Mouse (Mus musculus): Measurements from ENCODE around the gene Nupr1. TPM values are rescaled to one million over a fixed set of nuclear protein-coding genes. Genes with fewer than 3 reads are reported as not detected.

Nupr1 gene
- 1.3 TPM for total RNA-seq (2023)

DNA sequence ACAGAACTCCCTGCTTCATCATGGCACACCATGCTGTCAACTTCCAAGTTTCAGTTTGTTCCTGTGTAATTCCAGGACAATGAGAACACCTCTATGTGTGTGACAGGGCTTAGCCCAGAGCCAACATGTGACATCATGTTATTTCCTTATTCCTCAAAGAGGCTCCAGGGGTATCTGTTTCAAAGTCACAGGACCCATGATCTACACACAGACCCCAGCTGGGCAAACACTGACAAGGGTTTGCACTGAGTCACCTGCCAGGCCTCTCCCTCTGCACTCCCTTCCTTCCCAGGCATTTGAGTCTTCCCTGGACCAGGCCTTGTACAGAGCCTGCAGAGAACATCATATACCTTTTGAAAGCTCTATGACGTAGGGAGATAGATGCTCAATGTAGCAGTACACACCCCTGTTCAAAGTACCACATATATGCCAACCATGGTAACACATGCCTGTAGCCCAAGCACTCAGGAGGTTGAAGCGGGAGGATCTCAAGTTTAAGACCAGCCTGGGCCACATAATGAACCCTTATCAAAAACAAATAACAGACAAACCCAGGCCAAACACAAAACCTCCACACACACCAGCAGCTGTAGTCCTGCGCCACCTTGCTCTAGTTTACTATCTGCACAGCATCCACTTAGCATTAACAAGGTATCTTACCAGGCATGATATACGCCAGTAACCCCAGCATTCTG is at the start of gene Nupr1:
Gene Nupr1 (minus strand): TSS at position 38 of the 695 bp plus-strand sequence.

DNA sequence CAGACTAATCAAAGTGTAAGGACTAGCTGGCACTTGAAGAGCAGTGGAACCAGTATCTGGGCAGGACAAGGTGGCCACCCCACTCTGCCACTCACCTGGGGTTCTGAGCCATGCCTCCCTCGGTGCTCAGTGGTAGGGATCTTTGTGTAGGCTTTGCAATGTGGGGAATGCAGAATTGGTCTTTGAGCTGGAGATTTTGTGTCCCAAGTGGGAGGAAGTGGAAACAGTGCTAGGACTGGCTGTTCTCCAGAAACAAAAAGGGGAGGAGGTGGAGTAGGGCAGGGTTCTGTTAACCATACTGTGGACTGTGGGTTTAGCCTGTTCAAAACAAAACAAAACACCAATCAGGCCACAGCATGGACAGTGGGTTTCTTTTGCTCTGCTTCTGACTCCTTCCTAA is 45.5 kb upstream of the Nupr1 start, which contains the start of gene Sult1a1:
Gene Sult1a1 (minus strand): TSS at position 226 of the 400 bp plus-strand sequence.

GRCm38 (mm10) chr7:126649231-126650051 is 18.8 kb upstream of the Nupr1 start, which contains the start of gene Sgf29:
Sgf29 (plus strand) TSS chr7:126649309.

DNA sequence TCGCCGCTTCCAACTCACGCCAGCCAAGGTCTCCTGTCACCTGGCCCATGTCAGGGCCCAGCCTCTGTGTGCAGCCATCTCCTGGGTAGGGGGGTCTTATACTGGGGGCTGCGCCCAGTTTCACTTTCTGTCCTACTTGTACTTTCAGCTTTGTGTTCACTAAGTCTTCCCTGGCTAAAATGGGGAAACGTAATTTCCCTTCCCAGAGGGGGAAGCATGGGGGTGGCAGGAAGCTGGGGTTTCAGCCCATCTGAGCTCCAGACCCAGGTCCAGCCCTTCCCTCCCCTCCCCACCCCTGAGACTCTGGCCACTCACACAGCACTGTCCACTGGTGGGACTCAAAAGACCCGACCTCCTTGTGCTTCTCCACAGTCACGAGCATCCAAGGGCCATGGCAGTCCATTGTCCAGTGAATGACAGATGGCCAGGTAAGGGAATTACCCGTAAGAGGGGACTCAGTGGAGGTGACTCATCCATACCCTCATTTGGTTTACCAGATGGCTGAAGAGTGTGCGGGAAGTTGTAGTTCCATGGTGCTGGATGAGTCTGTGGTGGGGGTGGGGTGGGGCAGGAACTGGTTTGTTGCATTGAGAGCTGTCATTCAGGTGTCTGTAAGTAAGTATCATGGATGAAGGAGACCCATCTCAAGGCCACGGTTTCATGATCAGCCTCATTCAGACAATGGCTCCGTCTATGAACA is 35.6 kb downstream of the Nupr1 start, which contains the start of gene Il27:
Gene Il27 (minus strand): TSS at position 80 of the 700 bp plus-strand sequence.

DNA sequence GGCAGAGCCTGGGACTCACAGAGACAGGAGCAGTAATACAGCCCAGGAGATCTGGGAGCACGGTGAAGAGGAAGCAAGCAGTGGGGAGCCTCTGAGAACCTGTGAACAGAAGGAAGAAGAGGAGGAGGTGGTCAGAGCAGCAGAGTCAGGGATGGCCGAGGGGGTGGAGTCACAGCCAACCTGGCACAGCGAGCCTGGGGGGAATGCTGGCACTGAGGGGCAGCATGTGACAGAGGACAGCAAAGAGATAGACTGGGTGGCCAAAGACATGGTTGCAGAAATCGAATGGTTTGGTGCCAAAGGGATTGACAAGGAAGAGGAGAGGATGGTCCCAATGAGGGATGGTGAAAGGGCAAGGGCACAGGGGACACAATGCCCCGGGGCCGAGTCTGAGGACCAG is 44.9 kb downstream of the Nupr1 start, which contains the start of gene Cln3:
Gene Cln3 (minus strand): TSS at position 101 of the 400 bp plus-strand sequence.

DNA sequence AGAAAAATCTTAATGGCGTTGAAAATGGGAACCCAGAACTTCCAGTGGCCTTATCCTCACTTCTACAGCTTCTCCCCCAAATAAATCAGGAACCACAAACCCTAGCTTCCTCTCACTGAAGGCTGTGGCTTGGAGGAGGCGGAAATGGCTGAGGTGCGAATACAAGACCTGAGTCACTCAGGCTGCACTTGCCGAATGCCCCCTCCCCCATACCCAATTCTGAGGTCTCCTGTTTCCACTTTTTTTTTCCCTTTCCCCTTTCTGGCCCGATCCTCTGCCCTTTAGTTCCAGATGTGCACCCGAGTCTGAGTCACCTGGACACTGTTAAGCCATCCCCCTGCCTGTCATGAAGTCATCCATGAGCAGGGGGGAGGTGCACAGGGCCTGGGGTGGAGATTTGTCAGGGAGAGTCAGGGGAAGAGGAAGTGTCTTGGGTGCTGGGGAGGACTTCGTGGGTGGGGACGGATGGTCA is 46.1 kb downstream of the Nupr1 start, which contains the start of gene Apobr:
Gene Apobr (plus strand): TSS at position 437 of the 472 bp plus-strand sequence.

Other genes starting within 250 kb of the Nupr1 start
- 22.7 TPM for gene Nfatc2ip, start 234.1 kb downstream of the Nupr1 start, total RNA-seq (2023)
- gene Cd19, start 216.0 kb downstream of the Nupr1 start, total RNA-seq (2023), result 42.7 TPM
- gene Rabep2, start 202.1 kb downstream of the Nupr1 start, total RNA-seq (2023), result 35.2 TPM
- gene Atp2a1, start 167.8 kb downstream of the Nupr1 start, total RNA-seq (2023), result 0.86 TPM
- 95.6 TPM for gene Sh2b1, start 155.4 kb downstream of the Nupr1 start, total RNA-seq (2023)
- 49.0 TPM for gene Tufm, start 143.5 kb downstream of the Nupr1 start, total RNA-seq (2023)
- 222 TPM for gene Atxn2l, start 127.4 kb downstream of the Nupr1 start, total RNA-seq (2023)
- gene Eif3c, start 64.5 kb downstream of the Nupr1 start, total RNA-seq (2023), result 131 TPM
- gene Apobr, start 45.9 kb downstream of the Nupr1 start, total RNA-seq (2023), result 6.9 TPM
- gene Cln3, start 45.0 kb downstream of the Nupr1 start, total RNA-seq (2023), result 108 TPM
- not detected for gene Il27, start 35.9 kb downstream of the Nupr1 start, total RNA-seq (2023)
- gene Sgf29, start 18.4 kb upstream of the Nupr1 start, total RNA-seq (2023), result 70.0 TPM
- 0.44 TPM for gene Sult1a1, start 45.6 kb upstream of the Nupr1 start, total RNA-seq (2023)
- gene Bola2, start 64.5 kb upstream of the Nupr1 start, total RNA-seq (2023), result 186 TPM
- 10.8 TPM for gene Slx1b, start 64.9 kb upstream of the Nupr1 start, total RNA-seq (2023)
- gene Coro1a, start 76.9 kb upstream of the Nupr1 start, total RNA-seq (2023), result 1,350 TPM
- 47.4 TPM for gene Mapk3, start 128.7 kb upstream of the Nupr1 start, total RNA-seq (2023)
- gene Gdpd3, start 135.5 kb upstream of the Nupr1 start, total RNA-seq (2023), result 5.8 TPM
- 256 TPM for gene Ypel3, start 146.1 kb upstream of the Nupr1 start, total RNA-seq (2023)
- 11.5 TPM for gene Tbx6, start 150.6 kb upstream of the Nupr1 start, total RNA-seq (2023)
- gene Ppp4c, start 161.6 kb upstream of the Nupr1 start, total RNA-seq (2023), result 252 TPM
- not detected for gene Fam57b, start 166.8 kb upstream of the Nupr1 start, total RNA-seq (2023)
- not detected for gene 4930451I11Rik, start 200.8 kb upstream of the Nupr1 start, total RNA-seq (2023)
- not detected for gene Doc2a, start 216.6 kb upstream of the Nupr1 start, total RNA-seq (2023)
- 19.3 TPM for gene Hirip3, start 231.1 kb upstream of the Nupr1 start, total RNA-seq (2023)
- 63.0 TPM for gene Ino80e, start 231.5 kb upstream of the Nupr1 start, total RNA-seq (2023)